Mouse (Mus musculus) stomach, postnatal 0 days (tissue): ENCODE results near the gene Cmtr2.

ENCODE experiments used
- CTCF ChIP-seq: IDR thresholded peaks from 2 replicates; pipeline ENCODE4 v1.5.1; 2016; ENCODE audit warnings: antibody characterized with exemption, low read depth, mild to moderate bottlenecking, moderate library complexity
- EP300 ChIP-seq: optimal IDR thresholded peaks from 2 replicates; pipeline ENCODE3; 2016; ENCODE audit warnings: antibody characterized with exemption

- TF ChIP-seq CTCF (no peak), EP300 (no peak)
Measured at GRCm38 (mm10) chr8:110267268-110267667, 51.8 kb downstream of the Cmtr2 start.
